Mouse (Mus musculus) heart, postnatal 36 days (tissue): ENCODE data around the gene Flt3. TPM values are rescaled to one million over a fixed set of nuclear protein-coding genes. Genes with fewer than 3 reads are reported as not detected.

Experiments used
- DNase-seq, 2 experiments: peaks; one replicate each; pipeline ENCODE4 v3.0.0; 2021 to 2022
- intact Hi-C: fragments of 180-260 bp; cut with DNase I; formaldehyde crosslinking; loops from one replicate; pipeline ENCODE4 v1.15.1; 2025
- total RNA-seq, 2 experiments: library from RNA; stranded (reverse); gene quantifications; 2 replicates each; pipeline ENCODE4 v1.2.3; 2021

Gene Flt3
- total RNA-seq, 2 experiments from 2014 or later, result 0.08 to 0.16 TPM

DNA sequence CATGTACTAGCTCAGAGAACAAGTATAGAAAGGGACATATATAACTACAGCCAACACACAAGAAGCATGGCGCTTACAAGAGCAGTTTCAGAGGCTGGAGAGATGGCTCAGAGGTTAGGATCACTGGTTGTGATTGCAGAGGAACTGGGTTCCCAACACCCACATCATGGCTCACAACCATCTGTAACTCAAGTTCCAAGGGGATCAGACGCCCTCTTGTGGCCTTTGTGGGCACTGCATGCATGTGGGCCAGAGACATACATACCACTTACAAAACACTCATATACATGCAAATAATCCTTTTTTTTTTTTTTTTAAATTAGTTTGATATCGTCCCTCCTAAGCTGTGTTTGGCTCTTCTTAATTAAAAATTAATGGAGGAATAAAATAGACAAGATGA lies 42.8 kb downstream of the Flt3 start:
- intact Hi-C loops, result no loop called here
- peak in 1 of 2 experiments; percentile 8 for DNase-seq

- intact Hi-C loops, result no loop called here
- no peak for DNase-seq
Measured at GRCm38 (mm10) chr5:147356260-147357055, 43.8 kb downstream of the Flt3 start.

DNA sequence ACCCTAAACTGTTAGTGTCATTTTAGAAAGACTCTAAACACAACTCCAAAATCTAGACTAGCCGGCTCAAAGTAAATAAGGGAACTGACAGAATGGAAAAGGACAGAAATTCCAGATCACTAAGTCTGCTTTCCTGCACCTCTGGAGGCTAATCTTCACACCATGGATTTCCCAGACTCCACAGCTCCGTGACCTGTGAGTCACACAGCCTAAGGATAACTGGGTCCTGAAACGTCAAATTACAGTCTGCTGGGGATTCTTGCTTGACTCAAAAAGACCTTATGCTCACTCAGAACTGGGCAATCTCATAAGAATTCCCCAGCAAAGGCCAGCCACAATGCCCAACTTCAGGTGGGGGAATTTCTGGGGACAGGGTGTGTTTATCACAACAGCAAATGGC lies 44.5 kb downstream of the Flt3 start:
- intact Hi-C loops, result no loop called here
- no peak for DNase-seq

- no peak for DNase-seq
- intact Hi-C loops, result no loop called here
Measured at GRCm38 (mm10) chr5:147354985-147355384, 45.3 kb downstream of the Flt3 start.

DNA sequence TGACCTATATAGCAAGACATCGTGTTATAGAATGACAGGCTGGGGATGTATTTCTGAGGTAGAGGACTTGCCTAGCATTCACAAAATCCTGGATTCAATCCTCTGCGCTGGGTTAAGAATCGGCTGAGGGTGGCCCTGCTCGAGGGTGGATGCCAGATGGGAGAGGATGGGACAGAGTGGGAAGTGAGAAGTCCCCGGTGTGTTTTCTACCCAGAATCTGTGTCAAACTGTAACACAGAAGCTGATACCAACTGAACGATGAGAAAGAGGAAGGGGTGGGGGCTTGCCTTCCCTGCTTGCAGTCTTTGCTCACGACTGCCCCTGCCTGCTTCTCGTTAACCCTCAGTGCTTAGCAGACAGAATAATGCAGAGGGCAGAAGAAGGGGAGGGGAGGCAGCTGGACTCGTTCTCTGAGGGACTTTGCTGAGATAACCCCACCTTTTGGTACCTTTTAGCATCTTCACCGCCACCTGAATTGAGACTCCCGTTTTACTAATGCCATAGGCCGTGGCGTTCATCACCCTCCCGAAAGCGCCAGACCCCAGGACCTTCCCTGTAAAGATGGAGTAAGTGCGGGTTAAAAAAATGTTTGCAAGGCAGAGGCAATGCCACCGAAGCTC lies 46.0 kb downstream of the Flt3 start:
- no peak for DNase-seq
- intact Hi-C loops, result no loop called here

GRCm38 (mm10) chr5:147351931-147352330 lies 48.4 kb downstream of the Flt3 start:
- intact Hi-C loops, result no loop called here
- no peak for DNase-seq

DNA sequence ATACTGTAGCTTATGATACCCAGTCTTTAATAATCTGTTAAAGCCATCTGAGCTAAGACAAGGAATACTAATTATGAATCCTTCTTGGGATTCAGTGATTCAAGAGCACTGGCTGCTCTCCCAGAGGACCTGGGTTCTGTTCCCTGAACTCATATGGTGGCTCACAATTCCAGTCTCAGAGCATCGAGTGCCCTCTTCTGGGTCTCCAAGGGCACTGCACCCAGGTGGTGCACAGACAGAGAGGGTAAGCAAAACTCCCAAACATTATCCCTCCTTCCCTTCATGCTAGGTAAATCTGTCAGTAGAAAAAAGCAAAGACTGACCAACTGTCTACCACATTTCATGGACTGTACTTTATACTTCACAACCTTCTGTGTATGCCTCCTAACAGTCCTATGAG lies 54.3 kb downstream of the Flt3 start:
- intact Hi-C loops, result no loop called here

GRCm38 (mm10) chr5:147343904-147344303 lies 56.4 kb downstream of the Flt3 start:
- intact Hi-C loops, result no loop called here
- DNase-seq, result no peak

More for the DNA sequence above, 54.3 kb downstream of the Flt3 start:
- no peak for DNase-seq

GRCm38 (mm10) chr5:147342901-147343300 lies 57.4 kb downstream of the Flt3 start:
- intact Hi-C loops, result no loop called here
- no peak for DNase-seq

GRCm38 (mm10) chr5:147340741-147341414 lies 59.4 kb downstream of the Flt3 start:
- intact Hi-C loops, result no loop called here
- no peak for DNase-seq

DNA sequence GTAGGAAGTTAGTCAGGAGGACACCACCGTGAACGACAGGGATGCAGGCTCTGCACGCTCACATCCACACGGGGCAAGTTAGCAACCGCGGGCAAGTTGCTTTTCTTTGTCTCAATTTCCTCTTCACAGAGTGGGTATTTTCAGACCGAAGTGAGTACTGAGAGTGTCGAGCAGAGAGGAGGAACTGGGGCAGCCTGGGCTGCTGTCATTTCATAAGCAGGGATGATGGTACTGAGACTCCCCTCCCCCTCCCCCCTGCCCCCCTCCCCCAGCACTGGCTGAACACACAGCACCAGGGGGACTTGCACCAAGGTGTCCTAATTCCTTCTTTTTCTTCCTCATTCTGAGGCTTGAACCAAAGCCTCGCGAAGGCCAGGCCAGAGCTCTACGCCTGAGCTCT lies 60.7 kb downstream of the Flt3 start:
- no peak for DNase-seq
- intact Hi-C loops, result no loop called here

GRCm38 (mm10) chr5:147338967-147339366 lies 61.3 kb downstream of the Flt3 start:
- DNase-seq, result no peak

GRCm38 (mm10) chr5:147332711-147333110 lies 67.6 kb downstream of the Flt3 start:
- intact Hi-C loops, result no loop called here
- no peak for DNase-seq

More at GRCm38 (mm10) chr5:147338967-147339366, 61.3 kb downstream of the Flt3 start:
- intact Hi-C loops, result no loop called here

- DNase-seq, result peak; percentile 14 to 49
- intact Hi-C loops, result no loop called here
Measured at GRCm38 (mm10) chr5:147331547-147331946, 68.7 kb downstream of the Flt3 start.

DNA sequence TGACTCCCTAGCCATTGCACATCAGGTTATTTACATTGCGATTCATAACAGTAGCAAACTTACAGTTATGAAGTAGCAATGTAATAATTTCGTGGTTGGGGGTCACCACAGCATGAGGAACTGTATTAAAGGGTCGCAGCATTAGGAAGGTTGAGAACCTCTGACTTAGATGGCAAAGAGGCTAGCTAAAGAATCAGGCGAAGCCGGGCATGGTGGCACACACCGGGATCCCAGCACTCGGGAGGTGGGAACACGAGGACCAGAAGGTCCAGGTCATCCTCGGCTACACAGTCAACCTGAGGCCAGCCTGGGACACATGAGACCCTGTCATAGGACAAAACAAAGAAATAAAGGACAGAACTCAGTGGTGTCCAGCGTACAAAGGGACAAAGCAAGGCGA lies 70.3 kb downstream of the Flt3 start:
- no peak for DNase-seq
- intact Hi-C loops, result no loop called here

DNA sequence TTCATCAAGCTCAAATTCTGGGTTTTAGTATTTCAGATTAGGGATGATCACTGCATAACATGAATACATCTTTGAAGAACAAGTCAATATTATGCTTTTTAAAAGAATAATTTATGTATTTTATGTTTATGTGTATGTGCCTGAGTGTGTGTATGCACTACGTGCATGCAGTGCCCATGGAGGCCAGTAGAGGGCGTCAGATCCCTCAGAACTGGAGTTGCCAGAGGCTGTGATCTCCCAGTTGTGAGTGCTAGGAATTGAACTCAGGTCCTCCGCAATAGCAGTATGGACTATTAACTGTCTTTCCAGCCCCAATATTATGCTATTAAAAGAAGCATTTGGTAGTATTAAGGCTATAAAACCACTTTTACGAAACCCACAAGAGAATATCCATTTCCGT lies 72.7 kb downstream of the Flt3 start:
- intact Hi-C loops, result no loop called here

GRCm38 (mm10) chr5:147325931-147326330 lies 74.4 kb downstream of the Flt3 start:
- no peak for DNase-seq
- intact Hi-C loops, result no loop called here

More for the DNA sequence above, 72.7 kb downstream of the Flt3 start:
- DNase-seq, result no peak

- DNase-seq, result peak; percentile 62 to 82
- intact Hi-C loops, result loop anchor here (5.0 kb wide), 1 partner anchor 621 kb away; no protein-coding TSS in a partner anchor
Measured at GRCm38 (mm10) chr5:147323237-147323917, 76.9 kb downstream of the Flt3 start.

- intact Hi-C loops, result loop anchor here (5.0 kb wide), 1 partner anchor 620 kb away; no protein-coding TSS in a partner anchor
- no peak for DNase-seq
Measured at GRCm38 (mm10) chr5:147322183-147322582, 78.1 kb downstream of the Flt3 start, which contains the start of gene Urad. Gene Urad (minus strand): TSS chr5:147322440.

- intact Hi-C loops, result loop anchor here (1.0 to 5.0 kb wide), 7 partner anchors 92 to 645 kb away; no protein-coding TSS in a partner anchor
- no peak for DNase-seq
Measured at GRCm38 (mm10) chr5:147319653-147320052, 80.6 kb downstream of the Flt3 start.

DNA sequence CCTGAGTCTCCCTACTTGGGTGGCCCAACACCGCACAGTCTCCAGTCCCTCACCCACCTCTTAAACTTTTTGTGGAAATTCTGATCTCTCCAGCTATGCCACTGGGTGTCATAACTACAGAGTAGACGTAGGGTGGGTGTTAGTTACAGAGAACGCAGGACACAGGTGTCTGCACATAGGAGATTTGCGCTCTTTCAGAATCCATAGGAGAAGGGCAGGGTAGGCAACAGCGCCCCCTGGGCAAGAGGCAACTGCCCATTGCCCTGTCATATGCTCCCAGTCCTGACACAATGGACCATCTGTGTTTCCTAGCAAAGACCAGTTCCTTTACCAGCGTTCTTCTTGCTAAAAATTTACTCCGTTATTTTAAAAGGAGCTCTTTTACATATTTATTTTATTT lies 82.3 kb downstream of the Flt3 start:
- intact Hi-C loops, result loop anchor here (2.0 kb wide), 1 partner anchor 403 kb away; no protein-coding TSS in a partner anchor
- no peak for DNase-seq
